Mouse (Mus musculus): ENCODE measurements around the gene Epha4. TPM values are rescaled to one million over a fixed set of nuclear protein-coding genes. Genes with fewer than 3 reads are reported as not detected.

Gene Epha4
- polyA plus RNA-seq, 1 experiment from 2014 or later, result 23.2 TPM

GRCm38 (mm10) chr1:77532576-77533183 is 17.8 kb upstream of the Epha4 start:
- ATAC-seq (ENCODE audit: low read depth) (no peak), DNase-seq (ENCODE audit: low spot score) (no peak)
- Histone ChIP-seq H3K9ac (ENCODE audit: low read depth, low read length) (no peak overlapping the region), H3K36me3 (ENCODE audit: control insufficient read depth, insufficient read depth, low read length) (no peaks in the 10 kb centered on the region), H3K4me2 (ENCODE audit: low read depth, low read length) (no peak overlapping the region), H3K4me1 (ENCODE audit: control insufficient read depth, insufficient read depth, low read length) (no peaks in the 10 kb centered on the region), H3K27me3 (replicated peaks; ENCODE audit: control insufficient read depth, insufficient read depth, low read length) (no peaks in the 10 kb centered on the region), H3K27ac (replicated peaks; ENCODE audit: low read depth, low read length) (no peak overlapping the region), H3K9me3 (ENCODE audit: control insufficient read depth, low read length) (no peaks in the 10 kb centered on the region), H3K4me3 (ENCODE audit: low read depth, low read length) (no peak overlapping the region)
- 37% methylated on average over 6 of the region's 6 CpGs for WGBS

GRCm38 (mm10) chr1:77531934-77532575 is 17.2 kb upstream of the Epha4 start:
- no peak for ATAC-seq (ENCODE audit: low read depth)
- no peak overlapping the region for H3K27ac ChIP-seq (replicated peaks; ENCODE audit: low read depth, low read length)
- no peak for DNase-seq (ENCODE audit: low spot score)

GRCm38 (mm10) chr1:77525082-77525481 is 10.2 kb upstream of the Epha4 start:
- Histone ChIP-seq H3K4me1 (ENCODE audit: control insufficient read depth, insufficient read depth, low read length) (peaks cover 4% of the 10 kb centered on the region; the same call in 1 of the 2 replicates), H3K4me3 (ENCODE audit: low read depth, low read length) (no peak overlapping the region), H3K27me3 (replicated peaks; ENCODE audit: control insufficient read depth, insufficient read depth, low read length) (no peaks in the 10 kb centered on the region; the same call in 1 of the 2 replicates), H3K9me3 (ENCODE audit: control insufficient read depth, low read length) (no peaks in the 10 kb centered on the region), H3K36me3 (ENCODE audit: control insufficient read depth, insufficient read depth, low read length) (no peaks in the 10 kb centered on the region), H3K9ac (ENCODE audit: low read depth, low read length) (no peak overlapping the region), H3K4me2 (ENCODE audit: low read depth, low read length) (no peak overlapping the region), H3K27ac (replicated peaks; ENCODE audit: low read depth, low read length) (no peak overlapping the region)
- WGBS, result 84% methylated on average over 8 of the region's 8 CpGs
- ATAC-seq (ENCODE audit: low read depth) (no peak), DNase-seq (ENCODE audit: low spot score) (no peak)

More at GRCm38 (mm10) chr1:77531934-77532575, 17.2 kb upstream of the Epha4 start:
- H3K27me3 ChIP-seq (replicated peaks; ENCODE audit: control insufficient read depth, insufficient read depth, low read length), result no peaks in the 10 kb centered on the region
- H3K9ac ChIP-seq (ENCODE audit: low read depth, low read length), result no peak overlapping the region
- H3K4me2 ChIP-seq (ENCODE audit: low read depth, low read length), result no peak overlapping the region
- no peaks in the 10 kb centered on the region for H3K36me3 ChIP-seq (ENCODE audit: control insufficient read depth, insufficient read depth, low read length)
- no peak overlapping the region for H3K4me3 ChIP-seq (ENCODE audit: low read depth, low read length)
- no peaks in the 10 kb centered on the region for H3K4me1 ChIP-seq (ENCODE audit: control insufficient read depth, insufficient read depth, low read length)
- no peaks in the 10 kb centered on the region for H3K9me3 ChIP-seq (ENCODE audit: control insufficient read depth, low read length)
- WGBS, result 60% methylated on average over 5 of the region's 5 CpGs

GRCm38 (mm10) chr1:77523354-77523753 is 8.5 kb upstream of the Epha4 start:
- no peak overlapping the region for H3K9ac ChIP-seq (ENCODE audit: low read depth, low read length)
- no peaks in the 10 kb centered on the region for H3K36me3 ChIP-seq (ENCODE audit: control insufficient read depth, insufficient read depth, low read length)
- peaks cover 4% of the 10 kb centered on the region; the same call in 1 of the 2 replicates for H3K4me1 ChIP-seq (ENCODE audit: control insufficient read depth, insufficient read depth, low read length)
- H3K4me2 ChIP-seq (ENCODE audit: low read depth, low read length), result no peak overlapping the region
- DNase-seq (ENCODE audit: low spot score) (peak; percentile 35), ATAC-seq (ENCODE audit: low read depth) (no peak)
- WGBS, result 61% methylated on average over 2 of the region's 2 CpGs
- H3K9me3 ChIP-seq (ENCODE audit: control insufficient read depth, low read length), result no peaks in the 10 kb centered on the region
- H3K27ac ChIP-seq (replicated peaks; ENCODE audit: low read depth, low read length), result no peak overlapping the region
- no peaks in the 10 kb centered on the region; the same call in 1 of the 2 replicates for H3K27me3 ChIP-seq (replicated peaks; ENCODE audit: control insufficient read depth, insufficient read depth, low read length)
- H3K4me3 ChIP-seq (ENCODE audit: low read depth, low read length), result no peak overlapping the region

- H3K4me3 ChIP-seq (ENCODE audit: low read depth, low read length), result no peak overlapping the region
- H3K27me3 ChIP-seq (replicated peaks; ENCODE audit: control insufficient read depth, insufficient read depth, low read length), result no peaks in the 10 kb centered on the region; the same call in 1 of the 2 replicates
- H3K9me3 ChIP-seq (ENCODE audit: control insufficient read depth, low read length), result no peaks in the 10 kb centered on the region
- ATAC-seq (ENCODE audit: low read depth) (0 out of 2 replicates have a peak, but pooled peaks have one; percentile 33), DNase-seq (ENCODE audit: low spot score) (peak; percentile 37)
- H3K4me1 ChIP-seq (ENCODE audit: control insufficient read depth, insufficient read depth, low read length), result peaks cover 5% of the 10 kb centered on the region; the same call in 1 of the 2 replicates
- H3K36me3 ChIP-seq (ENCODE audit: control insufficient read depth, insufficient read depth, low read length), result no peaks in the 10 kb centered on the region
- H3K27ac ChIP-seq (replicated peaks; ENCODE audit: low read depth, low read length), result no peak overlapping the region
- H3K4me2 ChIP-seq (ENCODE audit: low read depth, low read length), result peak overlapping the region; percentile 31
- H3K9ac ChIP-seq (ENCODE audit: low read depth, low read length), result no peak overlapping the region
- WGBS, result 12% methylated on average over 16 of the region's 17 CpGs
These were observed 7.0 kb upstream of the Epha4 start for GRCm38 (mm10) chr1:77521640-77522539.

GRCm38 (mm10) chr1:77518715-77519114 is 3.8 kb upstream of the Epha4 start:
- ATAC-seq (ENCODE audit: low read depth) (no peak), DNase-seq (ENCODE audit: low spot score) (no peak)
- Histone ChIP-seq H3K4me3 (ENCODE audit: low read depth, low read length) (no peak overlapping the region), H3K36me3 (ENCODE audit: control insufficient read depth, insufficient read depth, low read length) (no peaks in the 10 kb centered on the region), H3K27me3 (replicated peaks; ENCODE audit: control insufficient read depth, insufficient read depth, low read length) (no peaks in the 10 kb centered on the region; the same call in 1 of the 2 replicates), H3K27ac (replicated peaks; ENCODE audit: low read depth, low read length) (no peak overlapping the region), H3K9ac (ENCODE audit: low read depth, low read length) (no peak overlapping the region), H3K4me2 (ENCODE audit: low read depth, low read length) (no peak overlapping the region), H3K4me1 (ENCODE audit: control insufficient read depth, insufficient read depth, low read length) (peaks cover 9% of the 10 kb centered on the region), H3K9me3 (ENCODE audit: control insufficient read depth, low read length) (no peaks in the 10 kb centered on the region)
- 69% methylated on average over 3 of the region's 3 CpGs for WGBS

GRCm38 (mm10) chr1:77516203-77516991 is 1.5 kb upstream of the Epha4 start:
- ATAC-seq (ENCODE audit: low read depth), result peak; percentile 64
- under 1% methylated on average over 36 of the region's 36 CpGs for WGBS

GRCm38 (mm10) chr1:77515651-77515981 is 728 bp upstream of the Epha4 start:
- H3K27ac ChIP-seq (replicated peaks; ENCODE audit: low read depth, low read length), result peak overlapping the region; percentile 76
- peak overlapping the region; percentile 69 for H3K4me3 ChIP-seq (ENCODE audit: low read depth, low read length)
- no peaks in the 10 kb centered on the region for H3K9me3 ChIP-seq (ENCODE audit: control insufficient read depth, low read length)
- H3K4me2 ChIP-seq (ENCODE audit: low read depth, low read length), result peak overlapping the region; percentile 91
- ATAC-seq (ENCODE audit: low read depth) (0 out of 2 replicates have a peak, but pooled peaks have one; percentile 1), DNase-seq (ENCODE audit: low spot score) (no peak)
- no peaks in the 10 kb centered on the region for H3K27me3 ChIP-seq (replicated peaks; ENCODE audit: control insufficient read depth, insufficient read depth, low read length)
- H3K4me1 ChIP-seq (ENCODE audit: control insufficient read depth, insufficient read depth, low read length), result peaks cover 20% of the 10 kb centered on the region
- WGBS, result 0% methylated on average over 12 of the region's 12 CpGs
- no peaks in the 10 kb centered on the region for H3K36me3 ChIP-seq (ENCODE audit: control insufficient read depth, insufficient read depth, low read length)
- H3K9ac ChIP-seq (ENCODE audit: low read depth, low read length), result peak overlapping the region; percentile 81

More at GRCm38 (mm10) chr1:77516203-77516991, 1.5 kb upstream of the Epha4 start:
- Histone ChIP-seq H3K4me1 (ENCODE audit: control insufficient read depth, insufficient read depth, low read length) (peaks cover 12% of the 10 kb centered on the region), H3K9ac (ENCODE audit: low read depth, low read length) (peak overlapping the region; percentile 81), H3K4me3 (ENCODE audit: low read depth, low read length) (peak overlapping the region; percentile 69), H3K27me3 (replicated peaks; ENCODE audit: control insufficient read depth, insufficient read depth, low read length) (no peaks in the 10 kb centered on the region; the same call in 1 of the 2 replicates), H3K4me2 (ENCODE audit: low read depth, low read length) (peak overlapping the region; percentile 91), H3K36me3 (ENCODE audit: control insufficient read depth, insufficient read depth, low read length) (no peaks in the 10 kb centered on the region), H3K9me3 (ENCODE audit: control insufficient read depth, low read length) (no peaks in the 10 kb centered on the region), H3K27ac (replicated peaks; ENCODE audit: low read depth, low read length) (peak overlapping the region; percentile 76)
- DNase-seq (ENCODE audit: low spot score), result peak; percentile 95
